Mouse (Mus musculus): ENCODE data around the gene Itgbl1.

- TF ChIP-seq CTCF (IDR thresholded peaks at IDR 0.05; ENCODE audit: insufficient read depth, low read depth, low read length) (no peak), POLR2A (IDR thresholded peaks at IDR 0.05; ENCODE audit: insufficient read depth, low read depth, low read length) (no peak)
Observed at GRCm38 (mm10) chr14:123843675-123844425, 184.1 kb downstream of the Itgbl1 start.
